Mouse (Mus musculus): ENCODE data around the gene Dnajb3.

GRCm38 (mm10) chr1:88214462-88214952 lies 8.9 kb upstream of the Dnajb3 start:
- no peak for TF ChIP-seq POLR2A (IDR thresholded peaks at IDR 0.05; ENCODE audit: control insufficient read depth, extremely low read depth, insufficient read depth, low read length, poor library complexity)
- no peak for TF ChIP-seq CTCF (IDR thresholded peaks at IDR 0.05; ENCODE audit: borderline replicate concordance, control insufficient read depth, extremely low read depth, insufficient read depth, low read length, poor library complexity)

Data from thymus, adult 2 months (tissue).